Mouse (Mus musculus) B cell, adult 2 months (primary cell): ENCODE results near the gene Stk10.
"Not testable (repeated sequence)": the region's sequence is repeated elsewhere in the genome, so short reads cannot be mapped to it uniquely, and the experiment has no call there.

Experiments used
- DNase-seq, 2 experiments: peaks; one replicate each; pipeline ENCODE4 v3.0.0; 2022

Gene Stk10

GRCm38 (mm10) chr11:32605131-32605860, 72.2 kb downstream of the Stk10 start:
- DNase-seq = no peak

- DNase-seq = no peak
Observed at GRCm38 (mm10) chr11:32605907-32606306, 72.8 kb downstream of the Stk10 start.

- DNase-seq = no peak
Observed at GRCm38 (mm10) chr11:32607319-32607718, 74.2 kb downstream of the Stk10 start.

- DNase-seq = no peak
Observed at GRCm38 (mm10) chr11:32610616-32611015, 77.5 kb downstream of the Stk10 start.

GRCm38 (mm10) chr11:32612304-32612703, 79.2 kb downstream of the Stk10 start:
- DNase-seq = no peak

- DNase-seq = no peak
Observed at GRCm38 (mm10) chr11:32614463-32614862, 81.4 kb downstream of the Stk10 start.

- DNase-seq = no peak
Observed at GRCm38 (mm10) chr11:32615561-32615960, 82.5 kb downstream of the Stk10 start.

GRCm38 (mm10) chr11:32616091-32616490, 83.0 kb downstream of the Stk10 start:
- DNase-seq = no peak

- no peak for DNase-seq
Observed at GRCm38 (mm10) chr11:32618036-32618435, 84.9 kb downstream of the Stk10 start.

GRCm38 (mm10) chr11:32618641-32619040, 85.5 kb downstream of the Stk10 start:
- not testable (repeated sequence) for DNase-seq

GRCm38 (mm10) chr11:32619257-32619816, 86.2 kb downstream of the Stk10 start:
- DNase-seq = peak; percentile 44 to 46

- DNase-seq = no peak
Observed at GRCm38 (mm10) chr11:32619866-32620456, 86.9 kb downstream of the Stk10 start.

GRCm38 (mm10) chr11:32621831-32622478, 88.8 kb downstream of the Stk10 start:
- no peak for DNase-seq

- DNase-seq = no peak
Observed at GRCm38 (mm10) chr11:32622479-32623190, 89.5 kb downstream of the Stk10 start.

GRCm38 (mm10) chr11:32623236-32623635, 90.1 kb downstream of the Stk10 start:
- DNase-seq = no peak

- DNase-seq = no peak
Observed at GRCm38 (mm10) chr11:32623912-32624311, 90.8 kb downstream of the Stk10 start.

- peak; percentile 60 to 63 for DNase-seq
Observed at GRCm38 (mm10) chr11:32625677-32626076, 92.6 kb downstream of the Stk10 start.

- DNase-seq = no peak
Observed at GRCm38 (mm10) chr11:32626079-32626478, 93.0 kb downstream of the Stk10 start.

GRCm38 (mm10) chr11:32627900-32628299, 94.8 kb downstream of the Stk10 start:
- no peak for DNase-seq

GRCm38 (mm10) chr11:32629713-32630211, 96.7 kb downstream of the Stk10 start:
- DNase-seq = no peak

GRCm38 (mm10) chr11:32632671-32633070, 99.6 kb downstream of the Stk10 start:
- DNase-seq = no peak

GRCm38 (mm10) chr11:32633542-32633941, 100.4 kb downstream of the Stk10 start:
- peak; percentile 43 to 46 for DNase-seq

- DNase-seq = no peak
Observed at GRCm38 (mm10) chr11:32634143-32634542, 101.0 kb downstream of the Stk10 start.
